In genomic region chr4:133247072-133247471, GRCm38 (mm10) we compare ENCODE assay signal across 13 mouse cellular contexts. TPM values are rescaled to one million over a fixed set of nuclear protein-coding genes. Genes with fewer than 3 reads are reported as not detected.
A peak's percentile ranks its signal among the peaks of the same experiment; 100 is the strongest.
DNase-seq lines count a peak whose midpoint lies in the region; ATAC-seq and TF ChIP-seq lines count a peak whose summit lies in the region.
"Had no signal": no experiment of that assay in that cellular context is flagged by ENCODE, and none has a peak within 500 bp of the region (broad histone marks: within the 10 kb centered on the region; RNA-seq: fewer than 3 reads in every experiment).

No protein-coding gene starts in this region.

- H3K27me3 ChIP-seq in embryonic facial prominence, embryonic 13.5 days, result peaks cover 94% of the 10 kb centered on the region
- H3K27me3 ChIP-seq in embryonic facial prominence, embryonic 10.5 days (replicated peaks; ENCODE audit: low read depth, poor library complexity, severe bottlenecking), result peaks cover 100% of the 10 kb centered on the region
- H3K27me3 ChIP-seq in E14TG2a.4 (ENCODE audit: insufficient read depth, low read length), result peaks cover 90% of the 10 kb centered on the region
- peaks cover 54% of the 10 kb centered on the region for H3K27me3 ChIP-seq in heart, embryonic 16.5 days (ENCODE audit: control insufficient read depth, insufficient read depth, low read length)
- H3K27me3 ChIP-seq in liver, embryonic 14.5 days (ENCODE audit: control insufficient read depth, insufficient read depth, low read length), result peaks cover 17% of the 10 kb centered on the region
- peaks cover 86% of the 10 kb centered on the region for H3K27me3 ChIP-seq in neural tube, embryonic 15.5 days (replicated peaks)

- intact Hi-C loops in left cerebral cortex, postnatal 25 days (cut with DNase I), result no loop called here

- ATAC-seq in embryonic facial prominence, embryonic 13.5 days (ENCODE audit: insufficient number of reproducible peaks, insufficient read depth, low FRiP score, low TSS enrichment, low read depth), result no peak
- no peak for ATAC-seq in heart, embryonic 16.5 days (replicated peaks; ENCODE audit: extremely low read depth, insufficient read depth, low FRiP score)
- ATAC-seq in liver, embryonic 14.5 days (ENCODE audit: insufficient read depth), result no peak
- ATAC-seq in granulocyte monocyte progenitor cell, adult 5-6 weeks (replicated peaks; ENCODE audit: poor library complexity, severe bottlenecking), result no peak
- ATAC-seq in neural tube, embryonic 15.5 days (ENCODE audit: low FRiP score), result no peak
- ATAC-seq: forebrain, postnatal 0 days had no signal

- H3K9ac ChIP-seq in embryonic facial prominence, embryonic 13.5 days, result 0 out of 2 replicates have a peak overlapping the region, but pooled peaks have one; percentile 12
- H3K9ac ChIP-seq in heart, embryonic 16.5 days (ENCODE audit: low read length), result no peak overlapping the region
- peak overlapping the region; percentile 34; the same call in 1 of the 2 replicates for H3K9ac ChIP-seq in liver, embryonic 14.5 days (replicated peaks)
- no peak overlapping the region for H3K9ac ChIP-seq in neural tube, embryonic 15.5 days (replicated peaks)
- H3K9ac ChIP-seq: forebrain, postnatal 0 days had no signal

- no peak overlapping the region for H3K4me3 ChIP-seq in embryonic facial prominence, embryonic 13.5 days
- no peak overlapping the region for H3K4me3 ChIP-seq in embryonic facial prominence, embryonic 10.5 days
- peak overlapping the region; percentile 46; the same call in 1 of the 2 replicates for H3K4me3 ChIP-seq in E14TG2a.4 (replicated peaks; ENCODE audit: low read length)
- no peak overlapping the region for H3K4me3 ChIP-seq in heart, embryonic 16.5 days (ENCODE audit: low read length)
- no peak overlapping the region for H3K4me3 ChIP-seq in liver, embryonic 14.5 days (ENCODE audit: insufficient read depth in 1 of 2, low read depth in 2 of 2, low read length in 2 of 2)
- no peak overlapping the region for H3K4me3 ChIP-seq in neural tube, embryonic 15.5 days (replicated peaks)

- no peaks in the 10 kb centered on the region for H3K9me3 ChIP-seq in embryonic facial prominence, embryonic 13.5 days
- H3K9me3 ChIP-seq in embryonic facial prominence, embryonic 10.5 days, result no peaks in the 10 kb centered on the region
- no peaks in the 10 kb centered on the region for H3K9me3 ChIP-seq in E14TG2a.4 (ENCODE audit: low read length)
- no peaks in the 10 kb centered on the region for H3K9me3 ChIP-seq in heart, embryonic 16.5 days (replicated peaks; ENCODE audit: control insufficient read depth, low read length)
- no peaks in the 10 kb centered on the region for H3K9me3 ChIP-seq in liver, embryonic 14.5 days (ENCODE audit: control insufficient read depth, low read length)
- H3K9me3 ChIP-seq in neural tube, embryonic 15.5 days (replicated peaks), result no peaks in the 10 kb centered on the region

- TF ChIP-seq CTCF in E14TG2a.4 (conservative IDR thresholded peaks at IDR 0.05; ENCODE audit: low read length), result no peak
- no peak for TF ChIP-seq CTCF in liver, embryonic 14.5 days (IDR thresholded peaks at IDR 0.05; ENCODE audit: low read depth)

- 30% methylated on average over 15 of the region's 15 CpGs for WGBS in embryonic facial prominence, embryonic 13.5 days
- 23% methylated on average over 15 of the region's 15 CpGs for WGBS in embryonic facial prominence, embryonic 10.5 days
- WGBS in heart, embryonic 16.5 days, result 31% methylated on average over 15 of the region's 15 CpGs
- 56% methylated on average over 15 of the region's 15 CpGs for WGBS in liver, embryonic 14.5 days (ENCODE audit: insufficient replicate concordance)
- 28% methylated on average over 15 of the region's 15 CpGs for WGBS in neural tube, embryonic 15.5 days

- no peak for DNase-seq in embryonic facial prominence, embryonic 10.5 days (ENCODE audit: low spot score)
- DNase-seq in liver, embryonic 14.5 days (ENCODE audit: low read depth in 3 of 3, low spot score in 3 of 3), result no peak
- DNase-seq in left cerebral cortex, postnatal 25 days (ENCODE audit: low spot score in 2 of 2), result no peak
- DNase-seq: B cell, adult 2 months; embryo, embryonic 11 days; forebrain, postnatal 0 days had no signal

- H3K36me3 ChIP-seq in embryonic facial prominence, embryonic 13.5 days, result no peaks in the 10 kb centered on the region
- no peaks in the 10 kb centered on the region for H3K36me3 ChIP-seq in embryonic facial prominence, embryonic 10.5 days (replicated peaks)
- no peaks in the 10 kb centered on the region for H3K36me3 ChIP-seq in E14TG2a.4 (ENCODE audit: insufficient read depth, low read length)
- H3K36me3 ChIP-seq in heart, embryonic 16.5 days (ENCODE audit: control insufficient read depth, insufficient read depth), result no peaks in the 10 kb centered on the region
- H3K36me3 ChIP-seq in liver, embryonic 14.5 days (replicated peaks; ENCODE audit: control insufficient read depth, insufficient read depth, low read depth), result no peaks in the 10 kb centered on the region
- H3K36me3 ChIP-seq in neural tube, embryonic 15.5 days, result no peaks in the 10 kb centered on the region

- TF ChIP-seq EP300 in liver, embryonic 14.5 days (IDR thresholded peaks at IDR 0.05; ENCODE audit: low read depth), result no peak

- no peak overlapping the region for H3K4me2 ChIP-seq in embryonic facial prominence, embryonic 13.5 days
- H3K4me2 ChIP-seq in heart, embryonic 16.5 days (ENCODE audit: low read depth, low read length), result 0 out of 2 replicates have a peak overlapping the region, but pooled peaks have one; percentile 5
- peak overlapping the region; percentile 62 for H3K4me2 ChIP-seq in liver, embryonic 14.5 days (ENCODE audit: low read depth)
- H3K4me2 ChIP-seq in neural tube, embryonic 15.5 days, result no peak overlapping the region

- no peak overlapping the region for H3K27ac ChIP-seq in embryonic facial prominence, embryonic 13.5 days
- H3K27ac ChIP-seq in embryonic facial prominence, embryonic 10.5 days (replicated peaks), result no peak overlapping the region; the same call in 1 of the 2 replicates
- H3K27ac ChIP-seq in heart, embryonic 16.5 days (ENCODE audit: low read length), result no peak overlapping the region
- H3K27ac ChIP-seq in liver, embryonic 14.5 days, result peak overlapping the region; percentile 80; the same call in 1 of the 2 replicates
- no peak overlapping the region for H3K27ac ChIP-seq in neural tube, embryonic 15.5 days (replicated peaks)
- H3K27ac ChIP-seq: macrophage had no signal

- H3K4me1 ChIP-seq in embryonic facial prominence, embryonic 13.5 days, result peaks cover 14% of the 10 kb centered on the region
- H3K4me1 ChIP-seq in embryonic facial prominence, embryonic 10.5 days, result peaks cover 50% of the 10 kb centered on the region
- peaks cover 65% of the 10 kb centered on the region for H3K4me1 ChIP-seq in E14TG2a.4 (replicated peaks; ENCODE audit: low read depth, low read length)
- H3K4me1 ChIP-seq in heart, embryonic 16.5 days (ENCODE audit: control insufficient read depth, insufficient read depth, low read length), result peaks cover 14% of the 10 kb centered on the region
- peaks cover 32 to 40% of the 10 kb centered on the region in 2 experiments for H3K4me1 ChIP-seq in liver, embryonic 14.5 days (replicated peaks; ENCODE audit: control insufficient read depth in 2 of 2, insufficient read depth in 2 of 2, low read length in 1 of 2)
- H3K4me1 ChIP-seq in neural tube, embryonic 15.5 days, result peaks cover 12% of the 10 kb centered on the region

RNA-seq across cellular contexts. Expression of gene Map3k6, which starts 6.5 kb away (rescaled TPM):
- polyA plus RNA-seq in embryonic facial prominence, embryonic 13.5 days (2015; fragmentation: Nextera tagmentation; extraction: Ambion mirVana), result 4.3 and 4.8 TPM in 2 replicates
- polyA plus RNA-seq in embryonic facial prominence, embryonic 10.5 days (2016; fragmentation: Nextera tagmentation; extraction: Ambion mirVana), result 1.7 and 1.8 TPM in 2 replicates
- polyA plus RNA-seq in heart, embryonic 16.5 days (2015; fragmentation: Nextera tagmentation; extraction: Ambion mirVana), result 3.4 and 3.6 TPM in 2 replicates
- polyA plus RNA-seq in liver, embryonic 14.5 days (2012; rRNA removed), result 2.0 and 2.4 TPM in 2 replicates
- 1.2 and 1.5 TPM in 2 replicates for polyA plus RNA-seq in liver, embryonic 14.5 days (2014; fragmentation: Nextera tagmentation; extraction: Ambion mirVana)
- total RNA-seq in left cerebral cortex, postnatal 25 days (2021), result 1 to 10 TPM; 4.7 to 5.3 TPM
- total RNA-seq in granulocyte monocyte progenitor cell, adult 5-6 weeks (2014; fragmentation: Nextera tagmentation), result 0.19 and 2.0 TPM in 2 replicates
- 3.7 and 4.1 TPM in 2 replicates for total RNA-seq in granulocyte monocyte progenitor cell, adult 5-6 weeks (2017)
- polyA plus RNA-seq in neural tube, embryonic 15.5 days (2015; fragmentation: Nextera tagmentation; extraction: Ambion mirVana), result 3.0 and 4.0 TPM in 2 replicates

RNA-seq across cellular contexts. Expression of gene Sytl1, which starts 15.8 kb away (rescaled TPM):
- polyA plus RNA-seq in embryonic facial prominence, embryonic 13.5 days (2015; fragmentation: Nextera tagmentation; extraction: Ambion mirVana), result 6.6 and 8.2 TPM in 2 replicates
- 1.3 and 1.6 TPM in 2 replicates for polyA plus RNA-seq in embryonic facial prominence, embryonic 10.5 days (2016; fragmentation: Nextera tagmentation; extraction: Ambion mirVana)
- polyA plus RNA-seq in heart, embryonic 16.5 days (2015; fragmentation: Nextera tagmentation; extraction: Ambion mirVana), result 3.4 and 7.6 TPM in 2 replicates
- polyA plus RNA-seq in liver, embryonic 14.5 days (2012; rRNA removed), result 0.52 and 0.56 TPM in 2 replicates
- polyA plus RNA-seq in liver, embryonic 14.5 days (2014; fragmentation: Nextera tagmentation; extraction: Ambion mirVana), result 0.48 and 0.80 TPM in 2 replicates
- 1 to 10 TPM in 1 of 2 experiments, under 1 TPM in 1; 0.98 to 1.2 TPM for total RNA-seq in left cerebral cortex, postnatal 25 days (2021)
- 1.8 and 6.1 TPM in 2 replicates for total RNA-seq in granulocyte monocyte progenitor cell, adult 5-6 weeks (2014; fragmentation: Nextera tagmentation)
- 2.2 and 2.6 TPM in 2 replicates for total RNA-seq in granulocyte monocyte progenitor cell, adult 5-6 weeks (2017)
- 0.20 and 6.0 TPM in 2 replicates for polyA plus RNA-seq in neural tube, embryonic 15.5 days (2015; fragmentation: Nextera tagmentation; extraction: Ambion mirVana)
- total RNA-seq: forebrain, postnatal 0 days had no signal
- polyA plus RNA-seq: macrophage had no signal

RNA-seq across cellular contexts. Expression of gene Tmem222, which starts 30.5 kb away (rescaled TPM):
- polyA plus RNA-seq in embryonic facial prominence, embryonic 13.5 days (2015; fragmentation: Nextera tagmentation; extraction: Ambion mirVana), result 84.4 and 89.9 TPM in 2 replicates
- polyA plus RNA-seq in embryonic facial prominence, embryonic 10.5 days (2016; fragmentation: Nextera tagmentation; extraction: Ambion mirVana), result 81.4 and 86.7 TPM in 2 replicates
- 55.5 and 59.2 TPM in 2 replicates for polyA plus RNA-seq in heart, embryonic 16.5 days (2015; fragmentation: Nextera tagmentation; extraction: Ambion mirVana)
- polyA plus RNA-seq in liver, embryonic 14.5 days (2012; rRNA removed), result 31.6 and 35.3 TPM in 2 replicates
- 36.4 and 38.7 TPM in 2 replicates for polyA plus RNA-seq in liver, embryonic 14.5 days (2014; fragmentation: Nextera tagmentation; extraction: Ambion mirVana)
- 10 to 100 TPM; 87.4 to 92.5 TPM for total RNA-seq in left cerebral cortex, postnatal 25 days (2021)
- total RNA-seq in granulocyte monocyte progenitor cell, adult 5-6 weeks (2014; fragmentation: Nextera tagmentation), result 52.0 and 54.1 TPM in 2 replicates
- 16.0 and 20.0 TPM in 2 replicates for total RNA-seq in granulocyte monocyte progenitor cell, adult 5-6 weeks (2017)
- polyA plus RNA-seq in neural tube, embryonic 15.5 days (2015; fragmentation: Nextera tagmentation; extraction: Ambion mirVana), result 115 and 117 TPM in 2 replicates

RNA-seq across cellular contexts. Expression of gene Gpr3, which starts 34.7 kb away (rescaled TPM):
- 0.15 and 0.37 TPM in 2 replicates for polyA plus RNA-seq in embryonic facial prominence, embryonic 13.5 days (2015; fragmentation: Nextera tagmentation; extraction: Ambion mirVana)
- 0.11 and 0.57 TPM in 2 replicates for polyA plus RNA-seq in embryonic facial prominence, embryonic 10.5 days (2016; fragmentation: Nextera tagmentation; extraction: Ambion mirVana)
- polyA plus RNA-seq in heart, embryonic 16.5 days (2015; fragmentation: Nextera tagmentation; extraction: Ambion mirVana), result 0.14 and 0.29 TPM in 2 replicates
- 0.02 TPM in 1 of 2 replicates, not detected in the other for polyA plus RNA-seq in liver, embryonic 14.5 days (2012; rRNA removed)
- not detected in 2 replicates for polyA plus RNA-seq in liver, embryonic 14.5 days (2014; fragmentation: Nextera tagmentation; extraction: Ambion mirVana)
- 10 to 100 TPM; 10.1 to 13.0 TPM for total RNA-seq in left cerebral cortex, postnatal 25 days (2021)
- not detected in 2 replicates for total RNA-seq in granulocyte monocyte progenitor cell, adult 5-6 weeks (2014; fragmentation: Nextera tagmentation)
- 0.36 TPM in 1 of 2 replicates, not detected in the other for total RNA-seq in granulocyte monocyte progenitor cell, adult 5-6 weeks (2017)
- 1.3 and 2.5 TPM in 2 replicates for polyA plus RNA-seq in neural tube, embryonic 15.5 days (2015; fragmentation: Nextera tagmentation; extraction: Ambion mirVana)
- polyA plus RNA-seq: macrophage; stomach, embryonic 14.5 days had no signal

RNA-seq across cellular contexts. Expression of gene Cd164l2, which starts 35.1 kb away (rescaled TPM):
- polyA plus RNA-seq in embryonic facial prominence, embryonic 13.5 days (2015; fragmentation: Nextera tagmentation; extraction: Ambion mirVana), result 4.0 and 5.2 TPM in 2 replicates
- 3.0 and 5.2 TPM in 2 replicates for polyA plus RNA-seq in embryonic facial prominence, embryonic 10.5 days (2016; fragmentation: Nextera tagmentation; extraction: Ambion mirVana)
- 0.66 TPM in 1 of 2 replicates, not detected in the other for polyA plus RNA-seq in heart, embryonic 16.5 days (2015; fragmentation: Nextera tagmentation; extraction: Ambion mirVana)
- polyA plus RNA-seq in liver, embryonic 14.5 days (2012; rRNA removed), result 0.05 and 0.06 TPM in 2 replicates
- not detected in 2 replicates for polyA plus RNA-seq in liver, embryonic 14.5 days (2014; fragmentation: Nextera tagmentation; extraction: Ambion mirVana)
- total RNA-seq in left cerebral cortex, postnatal 25 days (2021), result 1 to 10 TPM; 5.3 to 6.9 TPM
- not detected in 2 replicates for total RNA-seq in granulocyte monocyte progenitor cell, adult 5-6 weeks (2014; fragmentation: Nextera tagmentation)
- total RNA-seq in granulocyte monocyte progenitor cell, adult 5-6 weeks (2017), result not detected in 2 replicates
- 2.6 and 3.9 TPM in 2 replicates for polyA plus RNA-seq in neural tube, embryonic 15.5 days (2015; fragmentation: Nextera tagmentation; extraction: Ambion mirVana)
- polyA plus RNA-seq: macrophage had no signal

Comparison
In these comparisons a context has a peak if more than half of its experiments do, and no peak if none do; other contexts are left out.
1. H3K4me2 ChIP-seq: peak in heart, embryonic 16.5 days (single experiment) and liver, embryonic 14.5 days (single experiment); none in embryonic facial prominence, embryonic 13.5 days (single experiment) and neural tube, embryonic 15.5 days (single experiment).
2. H3K9ac ChIP-seq: peak in embryonic facial prominence, embryonic 13.5 days (single experiment) and liver, embryonic 14.5 days (single experiment); none in heart, embryonic 16.5 days (single experiment) and neural tube, embryonic 15.5 days (single experiment).